Mouse (Mus musculus) brain, embryonic 14.5 days (tissue): Measurements from ENCODE around the gene Gabarap. TPM values are rescaled to one million over a fixed set of nuclear protein-coding genes. Genes with fewer than 3 reads are reported as not detected.

Experiments used
- DNase-seq: peaks from one replicate; pipeline ENCODE4 v3.0.0-alpha.2; 2011; ENCODE audit warnings: low read depth
- CTCF ChIP-seq: fragments of 200-500 bp; IDR thresholded peaks from 2 replicates; pipeline ENCODE4 v1.5.1; 2012; ENCODE audit warnings: inconsistent platforms, mild to moderate bottlenecking, moderate library complexity, borderline replicate concordance; ENCODE audit not compliant: insufficient read depth, insufficient read length; ENCODE audit errors: extremely low read depth
- POLR2A ChIP-seq: fragments of 200-500 bp; IDR thresholded peaks from 2 replicates; pipeline ENCODE4 v1.6.1; 2012; ENCODE audit warnings: mild to moderate bottlenecking, inconsistent platforms, borderline replicate concordance; ENCODE audit not compliant: poor library complexity, insufficient read depth, insufficient read length, severe bottlenecking; ENCODE audit errors: extremely low read depth
- polyA plus RNA-seq: library from polyadenylated mRNA; depleted of rRNA; stranded (reverse); fragments of >200 nt; gene quantifications from 2 replicates; pipeline ENCODE4 v1.2.3, GENCODE M21; 2012

The Gabarap gene
- polyA plus RNA-seq, 1 experiment, result 457 TPM

DNA sequence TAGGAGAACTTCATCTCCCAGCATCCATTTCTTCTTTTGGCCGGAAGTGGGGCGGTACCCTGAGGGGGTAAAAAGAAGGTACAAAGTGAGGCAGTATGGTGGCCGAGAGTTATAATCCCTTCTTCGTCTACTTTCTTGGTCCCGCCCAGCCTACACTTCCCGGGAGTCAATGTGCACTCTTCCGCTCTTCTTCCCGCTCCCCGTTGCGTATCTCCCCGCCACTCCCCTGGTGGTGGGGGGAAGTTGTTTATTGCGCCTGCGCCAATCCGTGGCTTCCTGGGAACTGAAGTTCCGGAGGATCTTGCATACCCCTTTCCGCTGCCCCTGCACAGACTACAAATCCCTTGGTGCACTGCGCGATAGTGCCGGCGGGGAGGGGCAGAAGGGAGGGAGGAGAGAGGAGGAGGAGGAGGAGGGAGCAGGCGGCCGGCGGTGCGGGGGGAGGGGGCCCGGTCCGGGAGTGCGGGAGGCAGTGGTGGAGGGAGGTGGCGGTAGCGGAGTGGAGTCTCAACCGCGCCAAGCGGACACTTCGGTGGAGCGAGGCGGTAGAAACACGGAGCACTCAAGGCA, 4.5 kb downstream of the Gabarap start, which contains the start of gene Phf23:
TSS of gene Phf23 (plus strand) at position 387 of the 570 bp plus-strand sequence.
- peak; percentile 100 for DNase-seq
- TF ChIP-seq CTCF, result peak; percentile 37; the same call in 1 of the 2 replicates
- TF ChIP-seq POLR2A, result peak; percentile 41; the same call in 1 of the 2 replicates

DNA sequence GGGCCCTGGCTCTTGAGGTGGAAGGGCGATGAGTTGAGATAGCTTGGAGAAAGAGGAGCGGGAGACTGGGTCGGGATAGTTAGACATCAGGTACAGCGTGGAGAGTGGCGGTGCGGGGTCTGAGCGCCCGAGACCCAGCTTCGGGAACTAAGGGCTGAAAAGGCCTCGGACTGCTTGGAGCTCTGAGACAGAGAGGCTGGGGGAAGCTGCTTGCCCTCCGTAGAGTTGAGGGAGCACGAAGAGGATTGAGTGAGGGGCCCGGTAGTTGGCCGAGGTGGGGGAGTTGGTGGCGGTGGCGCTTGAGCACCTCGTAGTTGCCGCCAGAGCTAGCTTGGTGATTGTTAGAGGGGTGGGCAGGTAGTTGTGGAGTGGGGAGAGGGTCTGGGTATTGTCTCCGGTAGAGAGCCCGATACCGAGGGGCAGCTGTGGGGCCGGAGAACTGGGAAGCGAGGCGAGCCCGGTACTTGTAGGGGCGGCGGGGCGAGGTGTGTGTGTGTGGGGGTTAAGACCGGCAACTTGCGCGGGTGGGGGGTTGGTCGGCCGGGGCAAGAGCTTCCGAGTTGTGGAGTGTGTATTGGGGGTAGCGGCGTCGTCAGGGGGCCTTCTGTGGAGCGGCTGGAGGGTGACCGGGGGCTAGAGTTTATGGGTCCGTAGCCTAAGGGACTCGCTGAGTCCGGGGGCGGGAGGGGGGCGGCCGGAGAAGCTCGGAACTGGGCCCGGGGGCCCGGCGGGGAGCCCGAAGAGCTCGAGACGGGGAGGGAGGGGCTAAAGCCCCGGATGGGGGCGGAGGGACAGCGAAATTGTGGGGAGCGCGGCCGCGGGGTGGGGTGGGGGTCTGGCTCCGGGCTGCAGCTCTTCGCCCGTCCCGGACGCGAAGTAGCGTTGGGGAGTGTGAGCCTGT, 5.5 kb downstream of the Gabarap start:
- TF ChIP-seq CTCF (no peak), POLR2A (no peak)
- peak; percentile 61 for DNase-seq

DNA sequence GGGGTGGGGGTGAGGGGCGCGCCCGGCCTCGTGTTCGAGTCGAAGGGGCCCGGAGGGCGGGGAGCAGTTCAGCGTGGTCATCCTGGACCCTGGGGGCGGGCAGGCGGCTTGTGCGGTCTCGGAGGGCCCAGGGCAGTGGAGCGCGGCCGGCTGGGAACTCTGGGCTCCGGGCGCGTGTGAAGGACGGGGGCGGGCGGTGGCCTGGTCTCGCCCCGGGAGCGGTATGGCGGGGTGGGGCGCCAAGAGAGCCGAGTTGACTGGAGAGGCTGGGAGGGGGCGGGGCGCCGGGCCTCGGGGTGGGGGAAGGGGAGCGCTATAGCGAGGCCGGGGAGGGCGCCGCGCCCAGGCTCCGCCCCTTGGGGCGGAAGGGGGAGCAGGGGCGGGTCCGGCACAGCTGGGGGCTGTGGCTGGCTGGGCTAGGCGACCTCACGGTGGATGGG, 6.1 kb downstream of the Gabarap start:
- DNase-seq, result peak; percentile 84
- TF ChIP-seq POLR2A (0 out of 2 replicates have a peak, but pooled peaks have one; percentile 41), CTCF (no peak)

DNA sequence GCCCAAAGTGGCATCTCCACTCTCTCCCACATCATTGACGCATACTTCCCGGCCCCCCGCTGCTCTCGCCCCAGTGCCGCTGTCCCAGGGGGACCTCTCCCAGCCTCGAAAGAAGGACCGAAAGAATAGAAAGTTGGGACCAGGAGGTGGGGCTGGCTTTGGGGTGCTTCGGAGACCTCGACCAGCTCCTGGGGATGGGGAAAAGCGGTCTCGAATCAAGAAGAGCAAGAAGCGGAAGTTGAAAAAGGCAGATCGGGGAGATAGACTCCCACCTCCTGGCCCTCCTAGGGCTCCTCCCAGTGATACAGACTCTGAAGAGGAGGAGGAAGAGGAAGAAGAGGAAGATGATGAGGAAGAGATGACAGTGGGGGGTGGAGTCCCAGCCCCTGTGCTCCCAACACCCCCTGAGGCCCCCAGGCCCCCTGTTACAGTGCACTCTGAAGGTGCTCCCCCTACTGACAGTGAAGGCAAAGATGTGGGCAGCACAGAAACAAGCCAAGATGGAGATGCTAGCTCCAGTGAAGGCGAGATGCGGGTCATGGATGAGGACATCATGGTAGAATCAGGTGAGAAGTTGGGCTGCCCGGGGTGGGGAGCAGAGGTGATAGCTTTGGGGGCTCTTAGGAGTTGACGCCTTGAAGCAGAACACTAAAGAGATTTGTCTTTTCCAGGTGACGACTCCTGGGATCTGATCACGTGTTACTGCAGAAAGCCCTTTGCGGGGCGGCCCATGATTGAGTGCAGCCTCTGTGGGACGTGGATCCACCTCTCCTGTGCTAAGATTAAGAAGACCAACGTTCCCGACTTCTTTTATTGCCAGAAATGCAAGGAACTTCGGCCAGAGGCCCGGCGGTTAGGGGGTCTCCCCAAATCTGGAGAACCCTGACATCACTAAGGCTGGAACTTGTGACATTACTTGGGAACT, 7.9 kb downstream of the Gabarap start:
- TF ChIP-seq CTCF (peak; percentile 21; the same call in 1 of the 2 replicates), POLR2A (no peak)
- DNase-seq, result no peak

DNA sequence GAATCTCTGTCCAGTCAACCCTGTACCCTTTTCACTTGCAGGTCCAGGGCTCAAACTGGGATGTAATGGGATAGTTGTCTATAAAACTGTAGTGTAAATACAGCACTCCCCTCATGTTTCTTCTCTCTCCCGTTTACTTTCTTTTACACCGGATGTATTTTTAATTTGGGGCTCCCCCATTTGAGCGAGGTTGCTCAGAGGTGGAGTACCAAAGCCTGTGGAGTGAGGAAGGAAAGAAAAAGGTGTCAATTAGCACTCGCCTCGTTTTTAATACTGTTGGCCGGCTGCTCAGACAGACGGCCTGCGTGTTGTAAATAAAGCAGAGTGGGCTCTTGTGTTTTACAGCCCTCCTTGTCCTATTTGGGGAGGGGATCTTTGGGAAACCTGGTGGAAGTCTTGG, 8.7 kb downstream of the Gabarap start:
- DNase-seq, result no peak
- TF ChIP-seq CTCF (no peak), POLR2A (no peak)

DNA sequence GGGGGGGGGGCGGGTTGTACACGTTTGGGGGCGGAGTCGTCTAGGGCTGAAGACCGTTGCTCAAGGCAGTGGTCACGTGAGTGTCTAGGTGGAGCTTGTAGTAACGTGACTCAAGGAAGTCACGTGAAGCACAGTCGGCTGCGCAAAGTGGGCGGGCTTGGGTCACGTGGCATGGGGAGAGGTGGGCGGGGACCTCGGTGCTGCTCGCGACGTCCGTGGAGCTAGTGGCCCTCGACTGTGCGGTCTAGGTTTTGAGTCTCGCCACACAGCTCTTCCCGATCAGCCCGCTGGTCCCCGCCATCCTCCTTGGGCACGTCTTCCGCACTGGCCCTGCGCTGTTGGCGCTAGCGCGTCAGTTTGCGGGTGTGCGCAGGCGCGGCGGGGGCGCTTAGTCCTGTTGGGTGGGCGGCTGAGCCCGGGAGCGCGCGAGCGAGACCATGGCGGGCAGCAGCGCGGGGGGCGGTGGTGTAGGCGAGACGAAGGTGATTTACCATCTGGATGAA, 9.5 kb downstream of the Gabarap start, which contains the start of gene Dvl2:
TSS of gene Dvl2 (plus strand) at position 200 of the 503 bp plus-strand sequence.
- peak; percentile 72; the same call in 1 of the 2 replicates for TF ChIP-seq POLR2A
- TF ChIP-seq CTCF, result no peak
- DNase-seq, result peak; percentile 99

DNA sequence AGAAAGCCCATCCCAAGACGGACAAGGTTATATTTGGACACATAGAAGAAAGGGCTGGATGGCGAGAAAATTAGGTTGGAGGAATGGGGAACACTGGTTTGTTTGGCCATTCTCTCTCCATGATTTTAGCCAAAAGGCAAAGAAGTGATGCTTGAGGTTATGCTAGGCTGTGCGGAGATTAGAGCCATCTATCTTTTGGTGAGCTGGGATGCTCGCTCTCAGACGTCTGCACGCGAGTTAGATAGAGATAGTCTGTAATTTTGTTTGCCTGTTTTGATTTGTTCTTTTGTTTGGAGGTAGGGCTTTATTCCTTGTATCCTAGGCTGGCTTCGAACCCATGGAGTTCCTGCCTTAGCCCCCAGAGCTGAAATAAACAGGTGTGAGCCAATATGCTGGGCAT, 10.2 kb downstream of the Gabarap start:
- no peak for TF ChIP-seq CTCF
- no peak for TF ChIP-seq POLR2A
- DNase-seq, result no peak

DNA sequence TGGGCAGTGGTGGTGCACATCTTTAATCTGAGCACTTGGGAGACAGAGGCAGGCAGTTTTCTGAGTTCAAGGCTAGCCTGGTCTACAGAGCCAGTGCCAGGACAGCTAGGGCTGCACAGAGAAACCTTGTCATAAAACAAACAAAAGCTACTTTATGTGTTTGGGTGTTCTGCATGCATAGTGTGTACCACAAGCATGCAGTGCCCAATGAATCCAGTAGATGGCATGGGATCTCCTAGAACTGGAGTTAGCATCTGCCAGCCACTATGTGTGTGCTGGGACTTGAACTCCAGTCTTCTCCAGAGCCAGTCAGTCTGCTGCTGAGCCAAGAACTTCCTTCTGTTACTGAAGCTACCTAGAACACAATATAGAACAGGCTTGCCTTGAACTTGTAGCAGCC, 10.9 kb downstream of the Gabarap start:
- peak; percentile 62 for DNase-seq
- no peak for TF ChIP-seq POLR2A
- peak; percentile 48; the same call in 1 of the 2 replicates for TF ChIP-seq CTCF

DNA sequence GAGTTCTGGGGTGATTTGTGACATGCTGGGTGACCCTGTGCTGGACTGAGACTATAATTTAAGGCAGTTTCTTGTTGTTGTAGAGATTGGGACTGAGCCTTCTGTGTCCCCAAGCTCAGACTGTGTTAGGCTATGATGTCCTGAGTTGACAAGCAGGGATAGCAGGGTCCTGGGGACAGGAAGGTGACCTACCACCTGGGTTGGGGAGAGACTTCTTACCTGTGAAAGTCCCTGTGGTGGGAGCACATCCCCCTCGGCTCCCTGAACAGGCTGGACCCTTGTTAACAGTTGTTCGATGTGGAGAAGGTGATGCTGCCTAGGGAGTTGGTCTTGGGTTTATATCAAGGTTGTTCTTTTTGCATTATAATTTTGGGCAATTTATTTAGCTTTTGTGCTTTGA, 11.5 kb downstream of the Gabarap start:
- no peak for TF ChIP-seq POLR2A
- no peak for TF ChIP-seq CTCF
- DNase-seq, result no peak

DNA sequence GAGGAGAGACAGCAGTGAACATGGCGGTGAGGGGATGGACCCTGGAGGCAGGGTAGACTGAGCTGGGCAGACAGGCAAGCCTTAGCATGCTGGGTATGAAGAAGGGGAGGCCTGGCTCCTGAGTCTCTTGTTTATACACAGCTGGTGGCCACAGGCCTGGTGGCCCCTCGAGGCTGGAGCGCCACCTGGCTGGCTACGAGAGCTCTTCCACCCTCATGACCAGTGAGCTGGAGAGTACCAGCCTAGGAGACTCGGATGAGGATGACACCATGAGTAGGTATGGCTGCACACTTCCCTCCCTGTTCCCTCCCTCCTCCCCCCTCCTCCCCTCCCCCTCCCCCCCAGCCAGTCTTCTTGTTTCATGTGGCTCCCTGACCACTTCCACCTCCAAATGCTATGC, 14.6 kb downstream of the Gabarap start:
- peak; percentile 42 for TF ChIP-seq CTCF
- no peak for TF ChIP-seq POLR2A
- DNase-seq, result no peak
